Mouse (Mus musculus) lung, adult 2 months (tissue): Measurements from ENCODE around the gene Lama5. TPM values are rescaled to one million over a fixed set of nuclear protein-coding genes. Genes with fewer than 3 reads are reported as not detected.

Experiments
- DNase-seq: peaks from one replicate; pipeline ENCODE4 v3.0.0; 2022
- H3K4me1 ChIP-seq: fragments of 200-500 bp; 2 replicates; pipeline ENCODE4 v1.6.1; 2011; ENCODE audit warnings: low read length; ENCODE audit not compliant: control insufficient read depth, insufficient read depth
- H3K4me3 ChIP-seq: fragments of 200-500 bp; replicated peaks from 2 replicates; pipeline ENCODE3; 2011; ENCODE audit warnings: low read depth, mild to moderate bottlenecking, control low read depth, low read length; ENCODE audit errors: extremely low read depth
- CTCF ChIP-seq: fragments of 200-500 bp; IDR thresholded peaks from 2 replicates; pipeline ENCODE4 v1.5.1; 2011; ENCODE audit warnings: mild to moderate bottlenecking, low read length, control low read depth; ENCODE audit not compliant: insufficient read depth
- POLR2A ChIP-seq: fragments of 200-500 bp; IDR thresholded peaks from 2 replicates; pipeline ENCODE4 v1.6.1; 2011; ENCODE audit warnings: low read depth, mild to moderate bottlenecking, control low read depth, low read length, borderline replicate concordance; ENCODE audit errors: extremely low read depth
- WGBS: fragments of 180-500 bp; shearing (Covaris S2); methylation state at CpG from one replicate; pipeline ENCODE4 v1.1.7; 2018; 5-methylcytosine and 5-hydroxymethylcytosine counted together
- polyA plus RNA-seq: library from polyadenylated mRNA; depleted of rRNA; stranded (reverse); fragments of >200 nt; gene quantifications from 2 replicates; pipeline ENCODE4 v1.2.3, GENCODE M21; 2012

The Lama5 gene
- polyA plus RNA-seq, 1 experiment = 148 TPM

DNA sequence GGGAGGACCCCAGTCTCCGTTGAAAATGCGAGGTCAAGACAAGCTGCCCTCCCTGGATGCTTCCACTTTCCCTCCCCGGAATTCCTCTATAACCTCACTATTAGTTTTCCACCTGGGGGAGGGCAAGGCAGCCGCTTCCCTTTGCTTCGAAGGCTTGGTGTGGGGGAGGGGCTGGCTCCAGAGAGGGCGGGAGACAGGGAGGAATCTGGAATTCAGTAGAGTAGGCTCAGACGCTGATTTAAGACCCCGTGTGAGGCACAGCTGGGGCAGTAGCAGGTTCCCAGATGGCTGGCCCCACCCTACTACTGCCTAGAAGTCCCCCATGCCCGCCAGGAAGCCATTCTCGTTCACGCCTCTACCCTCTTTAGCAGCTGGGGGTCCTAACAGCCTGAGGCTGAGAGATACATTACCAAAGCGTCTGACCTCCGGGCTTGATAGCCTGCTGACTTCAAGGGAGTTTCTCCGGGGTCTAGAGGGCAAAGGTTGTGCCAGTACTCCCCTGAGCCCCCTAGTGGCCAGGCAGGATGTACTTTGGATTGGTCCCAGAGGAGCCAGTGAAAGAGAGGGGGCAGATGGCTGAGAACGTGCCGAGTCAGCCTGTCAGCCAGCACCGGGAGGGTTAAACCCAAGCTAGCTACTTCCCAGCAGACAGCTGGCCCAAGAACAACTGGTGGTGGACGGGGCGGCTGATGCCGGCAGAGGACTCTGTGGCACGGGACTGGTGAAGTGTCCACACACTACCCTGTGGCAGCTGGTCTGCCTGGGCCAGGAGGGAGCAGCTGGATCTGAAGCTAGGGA lies 1.8 kb upstream of the Lama5 start:
- Histone ChIP-seq H3K4me3 (peak overlapping the region; percentile 2), H3K4me1 (peaks cover 20% of the 10 kb centered on the region)
- peak; percentile 79 for DNase-seq
- 6% methylated on average over 21 of the region's 21 CpGs for WGBS
- TF ChIP-seq CTCF = peak; percentile 79
- TF ChIP-seq POLR2A = no peak

DNA sequence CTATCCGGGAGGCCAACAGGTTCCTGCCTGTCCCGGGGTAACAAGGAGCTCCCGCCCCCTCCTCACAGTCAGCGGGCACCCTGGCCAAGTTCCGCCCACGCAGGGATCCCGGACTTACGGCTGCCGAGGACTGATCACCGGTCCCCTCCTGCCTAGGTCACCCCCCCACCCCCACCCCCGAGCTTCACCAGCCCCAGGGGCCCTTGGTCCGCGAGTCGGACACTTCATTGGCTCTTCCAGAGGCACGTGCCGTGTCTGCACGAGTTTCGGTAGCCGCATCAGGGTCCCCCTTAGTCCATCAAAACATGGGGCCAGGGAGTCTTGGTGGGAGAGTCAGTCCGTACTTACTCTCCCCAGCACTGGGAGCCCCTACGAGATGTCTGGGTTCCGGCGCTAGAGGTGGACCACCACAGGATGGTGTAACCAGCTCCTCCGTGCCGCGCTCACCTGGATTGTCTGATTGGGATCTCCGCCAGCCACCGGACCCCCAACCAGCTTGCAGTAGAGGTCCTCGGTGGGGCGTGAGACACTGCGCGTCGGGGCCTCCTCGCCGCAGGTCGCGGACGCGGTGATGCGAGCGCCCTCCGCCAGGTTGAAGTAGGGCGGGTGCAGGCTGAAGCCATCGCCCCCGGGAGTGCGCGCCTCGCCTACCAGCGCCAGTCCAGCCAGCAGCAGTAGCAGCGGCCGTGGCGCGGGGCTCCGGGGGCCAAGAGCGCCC lies 456 bp downstream of the Lama5 start:
- no peak for DNase-seq
- TF ChIP-seq CTCF = no peak
- TF ChIP-seq POLR2A = no peak
- Histone ChIP-seq H3K4me3 (peak overlapping the region; percentile 88), H3K4me1 (peaks cover 36% of the 10 kb centered on the region)
- WGBS = under 1% methylated on average over 55 of the region's 55 CpGs

DNA sequence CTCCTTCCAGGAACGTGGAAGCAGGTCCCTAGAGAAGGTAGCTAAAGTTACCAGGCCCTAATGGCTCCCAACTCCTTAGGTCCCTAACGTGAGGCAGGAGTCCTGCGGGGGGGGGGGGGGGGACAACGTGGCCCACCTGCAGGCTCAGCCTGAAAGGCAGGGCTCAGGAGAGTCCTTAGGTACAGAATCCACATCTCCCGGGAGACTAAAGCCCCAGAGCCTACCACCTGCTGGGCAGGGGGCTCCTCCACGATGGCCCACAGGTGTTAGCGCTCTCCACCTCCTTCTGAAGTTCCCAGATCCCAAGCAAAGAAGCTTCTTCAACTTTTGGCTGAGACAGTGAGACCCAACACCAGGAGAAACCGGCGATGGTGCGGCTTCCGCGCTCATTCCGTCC lies 1.0 kb downstream of the Lama5 start:
- TF ChIP-seq POLR2A = 0 out of 2 replicates have a peak, but pooled peaks have one; percentile 14
- no peak for TF ChIP-seq CTCF

DNA sequence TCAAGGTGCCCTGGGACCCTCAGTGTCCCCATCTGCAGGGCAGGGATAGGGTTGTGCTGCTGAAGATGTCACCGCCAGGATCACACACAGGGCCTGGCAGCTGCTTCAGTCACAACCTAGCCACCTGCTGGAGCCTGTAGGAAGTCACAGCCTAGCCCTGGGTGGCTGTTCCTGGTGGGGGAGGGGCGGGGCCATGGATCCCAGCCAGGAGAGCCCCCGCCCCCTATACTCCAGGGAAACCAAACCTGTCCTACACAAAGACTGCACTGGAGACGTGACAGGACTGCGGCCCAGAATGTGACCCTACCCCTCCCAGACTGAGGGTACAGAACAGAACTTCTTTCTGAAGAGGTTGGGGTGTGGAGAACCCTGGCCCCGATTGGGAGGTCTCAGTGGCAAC lies 3.4 kb downstream of the Lama5 start:
- WGBS = 33% methylated on average over 6 of the region's 6 CpGs
- Histone ChIP-seq H3K4me3 (no peak overlapping the region), H3K4me1 (peaks cover 56% of the 10 kb centered on the region)
- peak; percentile 57 for DNase-seq
- 0 out of 2 replicates have a peak, but pooled peaks have one; percentile 2 for TF ChIP-seq CTCF
- no peak for TF ChIP-seq POLR2A

More for the DNA sequence above, 1.0 kb downstream of the Lama5 start:
- DNase-seq = no peak
- 8% methylated on average over 13 of the region's 13 CpGs for WGBS
- Histone ChIP-seq H3K4me1 (peaks cover 42% of the 10 kb centered on the region), H3K4me3 (peak overlapping the region; percentile 88)

- H3K4me1 ChIP-seq = peaks cover 67% of the 10 kb centered on the region
- DNase-seq = no peak
- TF ChIP-seq POLR2A = no peak
- TF ChIP-seq CTCF = no peak
- 28% methylated on average over 9 of the region's 9 CpGs for WGBS
- no peak overlapping the region for H3K4me3 ChIP-seq
These were observed 4.6 kb downstream of the Lama5 start for GRCm38 (mm10) chr2:180221051-180221450.

DNA sequence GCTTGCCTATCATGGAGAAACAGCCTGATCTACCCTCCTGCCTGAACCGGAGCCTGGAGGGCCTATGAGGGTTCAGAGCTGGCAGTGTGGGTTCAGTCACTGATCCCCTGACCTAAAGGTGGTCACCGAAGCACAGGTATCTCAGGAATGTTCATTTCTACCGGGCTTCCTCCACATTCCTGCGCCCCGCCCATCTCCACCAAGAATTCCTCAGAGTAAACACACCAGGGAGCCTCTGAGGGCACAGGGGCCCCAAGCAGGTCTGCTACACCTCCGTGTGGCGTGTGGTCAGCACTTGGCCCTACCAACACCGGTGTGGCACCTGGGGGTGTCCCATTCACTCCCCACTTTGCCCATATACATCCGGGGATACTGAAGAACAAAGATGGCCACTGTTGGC lies 5.5 kb downstream of the Lama5 start:
- DNase-seq = peak; percentile 50
- H3K4me3 ChIP-seq = no peak overlapping the region

DNA sequence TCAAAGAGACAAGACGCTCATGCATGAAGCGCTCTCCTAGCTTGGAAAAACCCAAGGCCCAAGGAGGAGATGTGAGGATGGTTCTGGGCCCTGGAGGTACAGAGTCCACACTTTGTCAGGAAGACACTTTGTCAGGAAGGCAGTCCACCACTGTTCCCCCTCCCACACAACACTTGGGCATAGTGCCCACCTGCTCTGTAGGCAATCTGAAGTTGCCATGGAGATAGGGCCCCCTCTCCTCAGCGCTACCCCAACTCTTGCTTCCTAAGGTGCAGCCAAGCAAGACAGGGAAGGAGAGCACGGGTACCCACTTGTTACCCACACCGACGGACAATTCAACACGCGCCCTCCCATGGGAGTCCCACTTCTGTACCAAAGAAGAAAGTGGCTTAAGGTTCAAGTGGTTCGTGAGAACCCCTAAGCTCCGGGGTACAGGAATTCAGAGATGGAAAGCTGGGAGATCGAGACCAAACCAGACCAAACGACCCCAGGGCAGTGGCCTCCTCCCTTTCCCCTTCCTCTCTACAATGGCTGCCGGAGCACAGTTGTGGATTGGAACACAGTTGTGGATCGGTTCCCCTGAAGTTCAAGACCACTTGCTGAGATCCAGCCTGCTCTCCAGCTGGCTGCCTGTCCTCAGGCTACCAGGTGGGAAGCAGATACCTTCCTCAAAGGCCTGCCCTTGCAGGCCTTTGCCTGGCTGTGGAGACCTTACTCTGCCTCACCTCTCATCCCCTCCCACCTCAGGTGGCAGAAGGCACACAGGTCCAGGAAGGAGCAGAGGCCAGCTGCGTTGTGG lies 6.3 kb downstream of the Lama5 start:
- TF ChIP-seq POLR2A (no peak), CTCF (no peak)

More for the DNA sequence above, 5.5 kb downstream of the Lama5 start:
- H3K4me1 ChIP-seq = peaks cover 76% of the 10 kb centered on the region
- WGBS = 56% methylated on average over 9 of the region's 9 CpGs
- TF ChIP-seq CTCF (no peak), POLR2A (no peak)

GRCm38 (mm10) chr2:180218677-180219076 lies 7.0 kb downstream of the Lama5 start:
- no peak for TF ChIP-seq POLR2A
- no peak for TF ChIP-seq CTCF
- peaks cover 85% of the 10 kb centered on the region for H3K4me1 ChIP-seq
- no peak overlapping the region for H3K4me3 ChIP-seq
- peak; percentile 49 for DNase-seq
- 16% methylated on average over 5 of the region's 5 CpGs for WGBS

More for the DNA sequence above, 6.3 kb downstream of the Lama5 start:
- no peak for DNase-seq
- H3K4me1 ChIP-seq = peaks cover 82% of the 10 kb centered on the region
- no peak overlapping the region for H3K4me3 ChIP-seq
- WGBS = 68% methylated on average over 15 of the region's 15 CpGs

DNA sequence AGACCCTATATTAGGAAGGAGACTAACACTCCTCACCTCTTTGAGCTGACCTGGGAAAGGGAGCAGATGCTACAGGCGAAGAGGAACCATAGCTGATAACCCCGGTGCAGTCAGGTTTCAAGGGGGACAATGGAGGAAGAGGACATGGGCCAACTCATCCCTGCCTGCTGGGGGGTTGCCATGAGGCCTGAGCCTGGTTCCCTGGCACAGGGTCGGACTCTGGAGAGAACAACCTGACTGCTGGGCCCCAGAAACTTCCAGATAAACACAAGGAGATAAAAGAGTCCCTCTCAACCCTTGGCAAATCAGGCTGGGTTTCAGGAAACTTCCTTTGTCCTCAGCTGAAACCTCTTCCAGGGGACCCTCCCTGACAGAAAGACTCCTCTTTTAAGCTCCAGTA lies 7.4 kb downstream of the Lama5 start:
- 32% methylated on average over 3 of the region's 3 CpGs for WGBS
- TF ChIP-seq CTCF = no peak
- TF ChIP-seq POLR2A = no peak
- Histone ChIP-seq H3K4me1 (peaks cover 81% of the 10 kb centered on the region), H3K4me3 (no peak overlapping the region)
- DNase-seq = no peak
